Mouse (Mus musculus) gastrocnemius, adult 8-10 months (tissue): ENCODE measurements around the gene Olfr5. TPM values are rescaled to one million over a fixed set of nuclear protein-coding genes. Genes with fewer than 3 reads are reported as not detected.
"Not testable (repeated sequence)": the region's sequence is repeated elsewhere in the genome, so short reads cannot be mapped to it uniquely, and the experiment has no call there.

Experiments
- DNase-seq, 2 experiments: peaks; one replicate each; pipeline ENCODE4 v3.0.0; 2022; ENCODE audit warnings: low spot score in 2 of 2
- total RNA-seq, 4 experiments: library from RNA; stranded (reverse); gene quantifications; 2 replicates each; pipeline ENCODE4 v1.2.4; 2022

The Olfr5 gene
- not detected for total RNA-seq

GRCm38 (mm10) chr7:6486841-6487240, at the start of gene Olfr5:
Gene Olfr5 (minus strand): TSS chr7:6486941.
- no peak for DNase-seq

- DNase-seq, result no peak
These were observed 39.4 kb upstream of the Olfr5 start for GRCm38 (mm10) chr7:6526141-6526540.

- no peak for DNase-seq
These were observed 38.3 kb upstream of the Olfr5 start for GRCm38 (mm10) chr7:6525001-6525400.

GRCm38 (mm10) chr7:6522850-6523249, 36.1 kb upstream of the Olfr5 start, which contains the start of gene Olfr1349:
Gene Olfr1349 (minus strand): TSS chr7:6522950.
- no peak for DNase-seq

GRCm38 (mm10) chr7:6521666-6522065, 34.9 kb upstream of the Olfr5 start:
- no peak for DNase-seq

GRCm38 (mm10) chr7:6508648-6509047, 21.9 kb upstream of the Olfr5 start, which contains the start of gene Olfr1348:
Gene Olfr1348 (minus strand): TSS chr7:6508748.
- no peak for DNase-seq

- no peak for DNase-seq
These were observed 12.9 kb upstream of the Olfr5 start, which contains the start of gene Olfr1347 for GRCm38 (mm10) chr7:6499655-6500054. Gene Olfr1347 (minus strand): TSS chr7:6499755.

GRCm38 (mm10) chr7:6477633-6478032, 9.1 kb downstream of the Olfr5 start:
- not testable (repeated sequence) for DNase-seq

GRCm38 (mm10) chr7:6466951-6467350, 19.8 kb downstream of the Olfr5 start, which contains the start of gene Olfr1346:
Gene Olfr1346 (plus strand): TSS chr7:6467101.
- DNase-seq, result no peak

GRCm38 (mm10) chr7:6456399-6456798, 30.3 kb downstream of the Olfr5 start:
- DNase-seq, result no peak

- DNase-seq, result no peak
These were observed 30.9 kb downstream of the Olfr5 start, which contains the start of gene Olfr1336 for GRCm38 (mm10) chr7:6455868-6456267. Gene Olfr1336 (plus strand): TSS chr7:6456168.

GRCm38 (mm10) chr7:6447771-6448170, 39.0 kb downstream of the Olfr5 start:
- DNase-seq, result no peak

- no peak for DNase-seq
These were observed 45.6 kb downstream of the Olfr5 start for GRCm38 (mm10) chr7:6441173-6441572.

GRCm38 (mm10) chr7:6438388-6438787, 48.4 kb downstream of the Olfr5 start, which contains the start of gene Olfr1344:
Gene Olfr1344 (plus strand): TSS chr7:6438688.
- DNase-seq, result no peak

- DNase-seq, result no peak
These were observed 56.4 kb downstream of the Olfr5 start for GRCm38 (mm10) chr7:6430342-6430741.

GRCm38 (mm10) chr7:6429381-6429780, 57.4 kb downstream of the Olfr5 start:
- no peak for DNase-seq

Other genes with a start within 250 kb of the Olfr5 start
- gene Epp13, start 234.2 kb downstream of the Olfr5 start, total RNA-seq, result not detected
- gene Zfp667, start 200.4 kb downstream of the Olfr5 start, total RNA-seq, result 1 to 10 TPM; 4.2 to 5.8 (median 4.8) TPM
- 1 to 10 TPM in 2 of 4 experiments, under 1 TPM in 2; 0.81 to 1.6 (median 1.1) TPM for gene Zfp583, start 155.7 kb downstream of the Olfr5 start, total RNA-seq
- under 1 TPM; 0.24 to 0.54 (median 0.48) TPM for gene Gm3854, start 143.2 kb downstream of the Olfr5 start, total RNA-seq
- gene Zfp78, start 123.7 kb downstream of the Olfr5 start, total RNA-seq, result 1 to 10 TPM; 2.7 to 4.7 (median 3.5) TPM
- 1 to 10 TPM in 3 of 4 experiments, under 1 TPM in 1; 0.70 to 2.7 (median 1.1) TPM for gene Zfp28, start 103.6 kb downstream of the Olfr5 start, total RNA-seq
- gene Smim17, start 88.2 kb downstream of the Olfr5 start, total RNA-seq, result under 1 TPM in 3 of 4 experiments, not detected in 1; 0.11 to 0.85 (median 0.36) TPM
- not detected for gene Gm20715, start 76.7 kb downstream of the Olfr5 start, total RNA-seq
- gene Olfr1344, start 48.3 kb downstream of the Olfr5 start, total RNA-seq, result not detected
- not detected for gene Olfr1336, start 30.8 kb downstream of the Olfr5 start, total RNA-seq
- gene Olfr1346, start 19.8 kb downstream of the Olfr5 start, total RNA-seq, result not detected
- not detected for gene Olfr1347, start 12.8 kb upstream of the Olfr5 start, total RNA-seq
- not detected for gene Olfr1348, start 21.8 kb upstream of the Olfr5 start, total RNA-seq
- gene Olfr1349, start 36.0 kb upstream of the Olfr5 start, total RNA-seq, result not detected
- not detected for gene Olfr1350, start 77.9 kb upstream of the Olfr5 start, total RNA-seq
- 1 to 10 TPM; 2.2 to 2.8 (median 2.5) TPM for gene Zim1, start 209.5 kb upstream of the Olfr5 start, total RNA-seq
- gene Peg3, start 243.5 kb upstream of the Olfr5 start, total RNA-seq, result 1 to 10 TPM; 2.0 to 3.8 (median 2.5) TPM
- gene Usp29, start 243.6 kb upstream of the Olfr5 start, total RNA-seq, result not detected